Mouse (Mus musculus): Measurements from ENCODE around the gene Mal. TPM values are rescaled to one million over a fixed set of nuclear protein-coding genes. Genes with fewer than 3 reads are reported as not detected.
"Not testable (repeated sequence)": the region's sequence is repeated elsewhere in the genome, so short reads cannot be mapped to it uniquely, and the experiment has no call there.

Gene Mal
- total RNA-seq, 2 experiments from 2014 or later, result 6.3 to 7.9 TPM

DNA sequence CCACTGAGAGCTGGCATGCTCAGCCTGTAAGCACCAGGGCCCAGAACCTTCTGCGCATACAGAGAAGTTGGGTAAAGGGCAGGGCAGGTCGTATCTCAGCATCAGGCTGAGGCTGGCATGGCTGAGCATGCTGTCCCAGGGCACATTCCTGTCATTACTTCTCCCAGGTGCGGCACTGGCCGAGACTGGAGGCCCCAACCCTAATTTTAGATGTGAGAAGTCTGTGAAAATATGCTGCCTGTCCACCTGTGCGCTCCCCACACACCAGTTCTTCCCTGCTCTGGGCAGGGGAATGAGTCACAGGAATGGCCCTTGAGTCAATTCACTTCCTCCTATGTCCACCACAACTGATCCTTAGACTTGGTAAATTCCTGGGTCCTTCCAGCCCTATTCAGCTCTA, 30.8 kb downstream of the Mal start:
- DNase-seq, result no peak

DNA sequence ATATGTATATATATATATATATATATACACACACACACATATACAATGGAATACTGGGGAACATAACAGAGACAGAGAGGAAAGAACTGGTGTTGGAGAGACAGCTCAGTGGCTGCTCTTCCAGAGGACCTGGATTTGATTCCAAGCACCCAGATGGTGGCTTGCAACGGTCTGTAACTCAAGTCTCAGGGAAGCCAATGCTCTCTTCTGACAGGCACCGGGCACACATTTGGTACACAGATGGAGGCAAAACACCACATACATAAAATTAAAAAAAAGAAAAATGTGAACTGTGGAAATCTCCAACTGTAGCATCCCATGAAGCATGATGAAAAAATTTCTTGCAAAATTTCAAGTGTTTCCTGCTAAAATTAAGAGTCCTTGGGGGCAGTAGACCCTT, 31.7 kb downstream of the Mal start:
- no peak for DNase-seq

DNA sequence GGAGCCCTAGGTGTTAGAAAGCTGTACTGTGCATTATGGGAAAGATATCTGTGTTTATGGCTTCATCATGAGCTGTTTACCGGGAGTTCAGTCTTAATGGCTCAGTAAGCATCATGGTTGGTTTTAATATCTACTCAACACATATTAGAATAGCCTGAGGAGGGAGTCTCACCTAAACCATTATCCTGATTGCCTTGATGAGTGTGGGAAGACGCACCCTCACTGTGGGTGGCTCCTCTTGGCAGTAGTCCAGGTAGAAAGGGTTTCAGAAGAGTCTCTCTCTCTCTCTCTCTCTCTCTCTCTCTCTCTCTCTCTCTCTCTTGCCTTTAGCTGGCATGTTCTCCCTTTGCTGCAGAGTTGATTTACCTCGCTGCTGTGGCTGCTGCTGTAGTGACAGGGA, 34.4 kb downstream of the Mal start:
- DNase-seq, result no peak

DNA sequence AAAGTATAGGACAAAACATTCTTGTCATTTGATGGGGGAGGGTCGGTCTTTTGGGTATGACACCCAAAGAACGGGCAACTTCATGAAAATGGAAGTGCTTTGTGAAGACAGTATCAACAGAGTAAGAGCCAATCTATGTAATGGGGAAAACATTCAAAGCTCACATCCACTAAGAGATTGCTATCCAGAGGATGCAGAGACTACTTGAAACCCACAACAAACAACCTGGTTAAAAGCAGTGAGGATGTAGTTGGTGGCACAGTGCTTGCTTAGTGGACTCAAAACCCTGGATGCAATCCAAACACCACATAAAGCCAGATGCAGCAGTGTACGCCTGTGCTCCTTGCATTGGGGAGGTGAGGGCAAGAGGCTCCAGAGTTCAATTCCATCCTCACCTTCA, 37.2 kb downstream of the Mal start:
- DNase-seq, result no peak

DNA sequence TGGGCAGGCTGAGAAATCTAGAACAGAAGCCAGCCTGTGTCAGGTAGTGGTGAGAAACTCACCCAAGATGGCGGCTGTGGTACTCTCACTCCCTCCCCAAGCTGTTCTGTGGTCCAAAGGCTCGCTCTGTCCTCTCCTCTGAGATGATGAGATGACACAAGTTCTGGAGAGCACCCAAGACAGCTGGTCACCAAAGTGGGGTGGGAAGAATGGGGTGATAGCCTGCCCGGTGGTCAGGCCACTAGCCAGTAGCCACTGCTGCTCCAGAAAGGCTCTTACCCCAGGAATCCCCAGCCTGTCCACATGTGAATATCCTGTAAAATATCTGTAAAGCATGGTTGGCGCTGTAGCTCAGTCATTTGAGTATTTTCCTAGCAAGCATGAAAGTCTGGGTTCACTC, 44.2 kb downstream of the Mal start:
- no peak for DNase-seq

DNA sequence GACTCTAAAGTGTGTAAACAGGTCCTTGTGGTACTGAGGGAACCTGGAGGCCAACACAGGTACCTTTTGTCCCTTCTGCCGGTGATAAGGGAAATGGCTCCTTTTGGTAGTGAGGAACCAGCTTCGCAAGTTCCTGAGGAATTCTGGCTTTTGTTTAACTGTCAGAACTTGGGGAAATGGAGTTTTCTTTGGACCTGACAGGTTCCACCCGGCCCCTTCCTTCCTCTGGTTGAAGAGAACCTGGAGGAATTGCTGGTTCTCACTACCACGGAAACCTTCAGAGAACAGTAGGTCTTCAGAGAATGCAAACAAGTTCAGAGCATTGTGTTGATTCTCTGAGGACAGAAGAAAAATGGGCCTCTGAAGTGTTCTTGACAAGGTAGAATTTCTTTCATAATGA, 45.1 kb downstream of the Mal start:
- DNase-seq, result no peak

DNA sequence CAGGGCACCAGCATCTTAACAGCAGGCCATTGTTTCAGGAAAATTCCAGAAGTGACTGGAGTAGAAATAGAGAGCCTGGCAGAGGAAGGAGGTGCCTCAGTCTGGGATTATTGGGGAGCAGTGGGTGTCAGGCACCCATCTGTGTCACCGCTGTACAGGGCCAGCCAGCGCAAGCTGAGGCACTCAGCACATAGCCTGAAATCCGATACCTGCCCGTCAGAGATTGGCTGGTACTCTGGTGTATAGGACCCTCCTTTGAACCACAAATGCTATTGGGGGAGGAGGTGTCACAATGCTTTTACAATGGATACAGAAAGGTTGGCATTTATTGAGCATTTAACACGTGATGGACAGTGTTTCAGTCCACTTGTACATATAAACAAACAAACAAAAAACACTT, 47.5 kb downstream of the Mal start:
- DNase-seq, result no peak

DNA sequence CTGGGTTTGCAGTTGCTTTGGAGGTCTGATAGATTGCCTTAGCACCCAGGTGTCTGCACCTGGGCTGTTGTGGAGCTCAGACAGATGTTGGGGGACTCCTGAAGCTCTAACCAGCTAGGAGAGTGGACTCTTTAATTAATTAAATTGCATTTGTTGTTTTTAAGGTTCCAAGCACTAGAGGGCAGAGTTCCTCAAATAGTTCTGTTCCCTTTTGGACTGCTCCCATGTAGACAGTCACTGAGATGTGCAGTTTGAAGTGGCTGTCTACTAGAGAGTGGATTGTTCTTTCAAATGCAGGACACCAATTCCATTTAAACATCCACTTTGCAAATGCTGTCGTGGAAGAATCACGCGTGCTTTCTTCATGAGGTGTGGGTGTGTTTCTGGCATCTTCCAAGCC, 48.3 kb downstream of the Mal start:
- no peak for DNase-seq

DNA sequence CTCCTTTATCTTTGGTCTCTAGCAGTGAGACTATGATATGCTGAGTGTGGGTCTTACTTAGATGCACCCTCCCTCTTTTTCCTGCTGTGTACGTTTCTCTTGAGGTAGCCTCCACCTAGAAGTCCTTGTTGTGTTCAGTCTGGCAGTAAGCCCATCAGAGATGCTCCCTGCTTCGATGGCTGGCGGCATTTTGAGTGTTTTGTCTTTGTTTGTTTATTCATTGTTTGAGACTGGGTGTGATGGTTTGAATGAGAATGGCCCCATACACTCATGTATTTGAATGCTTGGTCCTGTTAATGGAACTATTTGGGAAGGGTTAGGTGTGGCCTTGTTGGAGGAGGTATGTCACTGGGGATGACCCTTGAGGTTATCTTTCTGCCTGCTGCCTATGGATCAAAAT, 51.3 kb downstream of the Mal start:
- DNase-seq, result no peak

DNA sequence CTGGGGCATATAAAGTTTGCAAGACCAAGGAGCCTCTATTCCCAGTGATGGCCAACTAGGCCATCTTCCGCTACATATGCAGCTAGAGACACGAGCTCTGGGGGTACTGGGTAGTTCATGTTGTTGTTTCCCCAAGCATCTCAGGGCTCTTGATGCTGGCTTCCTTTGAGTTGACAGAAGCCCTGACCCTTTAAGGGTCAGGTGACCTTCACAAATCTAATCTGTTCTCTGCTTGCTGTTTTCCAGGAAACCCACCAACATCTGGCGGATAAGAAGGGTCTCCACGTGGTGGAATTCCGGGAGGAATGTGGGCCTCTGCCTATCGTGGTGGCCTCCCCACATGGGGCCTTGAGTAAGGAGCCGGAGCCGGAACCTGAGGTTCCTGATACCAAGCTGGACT, 53.1 kb downstream of the Mal start:
- DNase-seq, result not testable (repeated sequence)

DNA sequence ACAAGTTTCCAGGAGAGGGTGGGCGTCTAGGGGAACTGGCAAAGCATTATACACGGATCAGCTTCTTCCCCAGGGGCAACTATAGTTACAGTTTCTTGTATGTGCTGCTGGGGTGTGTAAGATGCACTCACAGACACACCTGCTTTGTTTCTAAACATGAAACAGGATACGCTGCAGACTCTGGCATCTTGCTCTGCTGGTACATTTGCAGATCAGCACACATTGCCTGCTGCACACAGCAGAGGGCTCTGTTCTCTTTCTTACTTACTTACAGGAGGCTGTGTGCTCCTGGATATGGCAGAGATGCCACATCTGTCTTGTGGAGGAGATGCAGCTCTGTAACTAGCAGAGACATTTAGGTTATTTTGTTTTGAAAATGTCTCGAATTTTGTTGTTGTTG, 65.7 kb downstream of the Mal start:
- DNase-seq, result no peak

DNA sequence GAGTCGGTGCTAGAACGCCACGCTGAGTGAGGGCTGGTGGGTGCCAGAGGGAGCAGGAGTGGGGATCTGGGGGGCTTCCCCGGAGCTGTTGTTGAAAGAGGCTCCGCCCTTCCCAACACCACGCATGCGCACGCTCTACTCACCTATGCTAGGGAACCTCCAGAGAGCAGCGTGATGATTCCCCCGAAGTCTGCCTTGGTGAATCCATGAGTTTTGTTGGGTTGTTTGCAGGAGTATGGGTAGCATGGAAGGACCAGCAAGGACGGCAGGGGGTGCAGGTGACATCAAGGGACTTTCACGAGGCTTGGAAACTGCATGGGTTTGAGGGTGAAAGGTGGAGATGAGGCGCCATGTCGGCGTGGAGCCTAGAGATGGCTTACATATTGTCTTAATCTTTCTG, 66.3 kb downstream of the Mal start:
- peak in 1 of 2 experiments; percentile 10 for DNase-seq

DNA sequence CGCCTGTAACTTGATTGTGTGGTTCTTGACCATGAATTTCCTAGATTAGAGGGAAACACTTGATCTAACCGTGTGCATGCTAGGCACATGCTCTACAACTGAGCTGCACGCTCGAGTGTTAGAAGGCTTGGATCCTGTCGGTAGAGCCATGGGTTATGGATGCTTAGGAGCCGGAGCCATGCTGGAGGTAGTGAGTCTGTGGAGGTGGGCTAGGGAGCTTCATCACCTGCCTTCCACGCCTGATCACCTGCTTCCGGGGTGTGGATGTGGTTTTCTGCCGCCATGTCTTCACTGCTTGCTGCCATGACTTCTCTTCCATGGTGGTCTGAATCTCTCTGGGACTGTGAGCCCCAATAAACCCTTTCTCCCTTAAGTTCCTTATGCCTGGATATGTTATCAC, 67.6 kb downstream of the Mal start:
- no peak for DNase-seq

DNA sequence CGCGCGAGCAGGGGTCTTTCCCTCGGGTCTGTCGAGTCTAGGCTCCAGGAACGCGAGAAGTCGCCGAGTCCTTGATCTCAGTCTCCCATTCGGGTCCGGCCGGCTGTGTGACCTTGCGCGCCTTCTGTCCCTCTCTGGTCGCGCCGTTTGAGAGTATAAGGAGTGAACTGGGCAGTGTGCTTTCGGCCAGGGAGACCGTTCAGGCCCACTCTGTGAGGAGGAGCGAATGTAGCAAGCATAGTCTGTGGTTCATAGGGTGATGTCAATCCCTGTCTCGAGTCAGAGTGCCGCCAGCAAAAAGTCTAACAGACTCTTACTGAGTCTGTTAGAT, 69.0 kb downstream of the Mal start:
- no peak for DNase-seq

DNA sequence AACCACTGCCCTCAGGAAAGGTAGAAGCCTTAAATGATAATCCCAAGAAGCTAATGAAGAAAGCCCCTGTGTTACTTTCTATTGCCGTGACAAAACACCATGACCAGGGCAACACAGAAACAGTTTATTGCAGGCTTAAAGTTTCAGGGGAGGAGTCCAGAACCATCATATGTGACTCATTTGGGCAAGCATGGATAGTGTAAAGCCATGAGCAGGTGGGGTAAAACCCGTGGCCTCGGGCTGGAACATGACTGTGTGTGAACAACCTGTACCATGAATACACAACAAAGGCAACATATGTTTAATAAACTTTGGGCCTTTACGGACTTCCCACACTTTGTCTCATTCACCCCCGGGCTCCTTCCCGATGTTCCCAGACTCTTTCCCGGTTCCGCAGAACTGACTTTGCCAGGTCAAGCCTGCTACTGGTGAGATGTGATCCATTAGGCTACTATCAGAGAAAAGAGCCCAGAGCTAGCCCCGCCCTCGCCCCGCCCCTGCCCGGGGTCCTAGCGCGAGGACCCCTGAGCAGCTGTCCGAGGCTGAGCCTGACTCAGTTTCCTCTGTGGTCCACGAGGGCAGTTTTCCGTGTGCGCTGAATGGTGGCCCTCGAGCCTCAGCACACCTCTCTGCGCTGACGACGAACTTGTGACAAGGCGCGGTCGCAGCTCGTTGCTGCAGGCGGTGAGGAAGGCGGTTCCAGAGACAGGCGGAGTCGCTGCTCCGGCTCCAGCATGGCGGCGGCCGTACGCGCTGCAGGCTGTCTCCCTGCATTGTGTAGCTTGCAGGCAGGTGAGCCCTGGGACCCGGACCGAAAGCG, 69.6 kb downstream of the Mal start, which contains the start of the genes Zfp661 and Mrps5:
Gene Zfp661, minus strand, starts transcription at position 401 of the 820 bp plus-strand sequence.
Gene Mrps5, plus strand, starts transcription at position 529 of the 820 bp plus-strand sequence.
- peak; percentile 85 to 89 for DNase-seq

DNA sequence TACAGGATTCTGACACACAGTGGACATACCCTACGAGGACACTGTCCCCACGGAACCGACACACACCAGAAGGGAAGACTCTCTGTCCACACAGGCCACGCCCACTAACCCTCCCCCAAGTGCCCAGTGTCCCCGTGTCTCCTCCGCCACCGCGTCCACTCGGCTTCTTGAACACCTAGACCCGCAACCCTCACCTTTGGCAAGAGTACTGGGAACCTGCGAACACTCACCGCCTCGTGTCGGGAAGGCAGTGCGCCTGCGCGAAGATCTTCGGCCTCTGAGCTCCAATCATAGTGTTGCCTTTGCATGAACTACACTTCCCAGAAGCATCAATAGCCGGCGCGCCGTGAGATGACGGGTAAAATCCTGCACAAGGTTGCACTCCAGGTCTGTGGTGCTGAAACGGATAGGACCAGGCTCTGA, 72.0 kb downstream of the Mal start:
- DNase-seq, result peak; percentile 94 to 95

Other genes starting within 250 kb of the Mal start
- gene Gpat2, start 231.5 kb downstream of the Mal start, total RNA-seq (2021), result under 1 TPM; 0.26 to 0.56 TPM
- 10 to 100 TPM; 41.1 to 50.6 TPM for gene Fahd2a, start 212.1 kb downstream of the Mal start, total RNA-seq (2021)
- 1 to 10 TPM; 4.0 to 5.3 TPM for gene Kcnip3, start 134.6 kb downstream of the Mal start, total RNA-seq (2021)
- gene Prom2, start 115.2 kb downstream of the Mal start, total RNA-seq (2021), result under 1 TPM; 0.20 to 0.46 TPM
- 1 to 10 TPM; 3.0 to 3.2 TPM for gene Zfp661, start 69.6 kb downstream of the Mal start, total RNA-seq (2021)
- 100 to 1,000 TPM; 113 to 115 TPM for gene Mrps5, start 69.5 kb downstream of the Mal start, total RNA-seq (2021)
- 1 to 10 TPM in 1 of 2 experiments, under 1 TPM in 1; 0.86 to 2.2 TPM for gene Mall, start 73.2 kb upstream of the Mal start, total RNA-seq (2021)
- 10 to 100 TPM; 21.2 to 28.5 TPM for gene Nphp1, start 132.2 kb upstream of the Mal start, total RNA-seq (2021)
- 100 to 1,000 TPM in 1 of 2 experiments, 10 to 100 TPM in 1; 82.9 to 114 TPM for gene Mtln, start 135.8 kb upstream of the Mal start, total RNA-seq (2021)
- gene Bub1, start 175.2 kb upstream of the Mal start, total RNA-seq (2021), result 1 to 10 TPM; 1.8 to 2.8 TPM
- 1 to 10 TPM in 1 of 2 experiments, under 1 TPM in 1; 0.20 to 1.7 TPM for gene Acoxl, start 182.2 kb upstream of the Mal start, total RNA-seq (2021)